Mouse (Mus musculus): ENCODE measurements around the gene Tram2.

Tram2 gene

GRCm38 (mm10) chr1:20954876-20955275, 124.2 kb downstream of the Tram2 start:
- DNase-seq, result no peak

- DNase-seq, result no peak
Observed at GRCm38 (mm10) chr1:20951799-20952198, 127.2 kb downstream of the Tram2 start.

- DNase-seq, result peak; percentile 89 to 94
Observed at GRCm38 (mm10) chr1:20951300-20951763, 127.7 kb downstream of the Tram2 start, which contains the start of gene Efhc1. TSS of gene Efhc1 (plus strand) at chr1:20951626.
